8 mouse cellular contexts compared by ENCODE assay signal in the genomic region with DNA sequence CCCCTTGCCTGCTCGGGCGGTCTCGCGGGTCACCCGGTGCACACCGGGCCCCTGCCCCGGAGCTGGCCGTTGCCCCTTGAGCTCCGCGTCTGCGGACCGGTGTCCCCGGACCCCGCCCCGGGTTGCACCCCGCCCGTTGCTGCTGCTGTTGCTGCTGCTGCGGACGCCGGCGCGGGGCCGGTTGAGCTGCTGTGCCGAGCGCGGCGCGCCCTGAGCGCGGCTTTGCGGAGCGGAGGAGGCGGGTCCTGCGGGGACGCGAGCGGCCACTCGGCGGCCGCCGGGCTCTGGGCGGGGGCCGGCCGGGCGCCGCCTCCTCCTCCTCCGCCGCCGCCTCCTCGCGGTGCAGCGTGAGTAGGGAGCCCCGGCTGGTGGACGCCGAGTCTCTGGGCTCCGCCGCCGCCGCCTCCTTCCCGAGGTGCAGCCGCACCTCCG. TPM values are rescaled to one million over a fixed set of nuclear protein-coding genes. Genes with fewer than 3 reads are reported as not detected.
DNase-seq lines count a peak whose midpoint lies in the region; ATAC-seq lines count a peak whose summit lies in the region.

No protein-coding gene starts in this region.

- no peaks in the 10 kb centered on the region for H3K36me3 ChIP-seq in intestine, embryonic 16.5 days (ENCODE audit: control insufficient read depth, insufficient read depth, low read length)
- H3K36me3 ChIP-seq in midbrain, embryonic 11.5 days (ENCODE audit: control insufficient read depth, insufficient read depth, low read length) = no peaks in the 10 kb centered on the region

- intact Hi-C loops in left cerebral cortex, postnatal 4 days (cut with DNase I) = loop anchor here (5.0 to 10.0 kb wide), 3 partner anchors 423 to 1198 kb away; no protein-coding TSS in a partner anchor

- H3K4me3 ChIP-seq in intestine, embryonic 16.5 days (ENCODE audit: low read length) = peak overlapping the region; percentile 97
- peak overlapping the region; percentile 88 for H3K4me3 ChIP-seq in midbrain, embryonic 11.5 days (ENCODE audit: low read depth, low read length)

- H3K9me3 ChIP-seq in intestine, embryonic 16.5 days (ENCODE audit: control insufficient read depth, low read length) = no peaks in the 10 kb centered on the region
- no peaks in the 10 kb centered on the region for H3K9me3 ChIP-seq in midbrain, embryonic 11.5 days (ENCODE audit: control insufficient read depth, low read length)

- peak overlapping the region; percentile 97 for H3K9ac ChIP-seq in intestine, embryonic 16.5 days (ENCODE audit: low read depth, low read length)
- peak overlapping the region; percentile 79 for H3K9ac ChIP-seq in midbrain, embryonic 11.5 days (ENCODE audit: low read length)

- peak; percentile 86 for ATAC-seq in intestine, embryonic 16.5 days
- peak; percentile 74 for ATAC-seq in midbrain, embryonic 11.5 days (ENCODE audit: low FRiP score)

- H3K4me1 ChIP-seq in intestine, embryonic 16.5 days (ENCODE audit: control insufficient read depth, insufficient read depth, low read length) = peaks cover 8% of the 10 kb centered on the region
- peaks cover 9% of the 10 kb centered on the region for H3K4me1 ChIP-seq in midbrain, embryonic 11.5 days (ENCODE audit: control insufficient read depth, insufficient read depth, low read length)

- peak overlapping the region; percentile 72 for H3K4me2 ChIP-seq in intestine, embryonic 16.5 days (ENCODE audit: low read depth, low read length)
- peak overlapping the region; percentile 88 for H3K4me2 ChIP-seq in midbrain, embryonic 11.5 days

- DNase-seq in 3T3-L1 (ENCODE audit: low read depth, low spot score) = peak; percentile 68
- DNase-seq in adrenal gland, postnatal 14 days = peak; percentile 92
- peak; percentile 84 for DNase-seq in embryo, embryonic 9.5 days (ENCODE audit: extremely low spot score)
- DNase-seq in gastrocnemius, postnatal 4 days (ENCODE audit: low spot score in 2 of 2) = peak; percentile 83 to 88
- peak; percentile 79 for DNase-seq in left cerebral cortex, postnatal 4 days
- DNase-seq in midbrain, embryonic 11.5 days (ENCODE audit: low spot score, missing footprints) = no peak
- DNase-seq in right cerebral cortex, postnatal 4 days = peak; percentile 81

- H3K27me3 ChIP-seq in intestine, embryonic 16.5 days (replicated peaks; ENCODE audit: control insufficient read depth, insufficient read depth, low read length) = no peaks in the 10 kb centered on the region
- no peaks in the 10 kb centered on the region for H3K27me3 ChIP-seq in midbrain, embryonic 11.5 days (ENCODE audit: control insufficient read depth, insufficient read depth, low read length)

- H3K27ac ChIP-seq in intestine, embryonic 16.5 days (ENCODE audit: low read length) = peak overlapping the region; percentile 99
- peak overlapping the region; percentile 92 for H3K27ac ChIP-seq in midbrain, embryonic 11.5 days (ENCODE audit: low read depth, low read length)

- 0% methylated on average over 14 of the region's 62 CpGs for WGBS in intestine, embryonic 16.5 days
- WGBS in midbrain, embryonic 11.5 days = 0% methylated on average over 39 of the region's 62 CpGs

RNA-seq across cellular contexts. Expression of a gene that starts 0.6 kb away (rescaled TPM):
- total RNA-seq in adrenal gland, postnatal 14 days (2021) = 56.0 and 62.0 TPM in 2 replicates
- 100 to 1,000 TPM in 1 of 2 experiments, 10 to 100 TPM in 1; 95.1 to 102 TPM for total RNA-seq in gastrocnemius, postnatal 4 days (2021)
- polyA plus RNA-seq in intestine, embryonic 16.5 days (2015; fragmentation: Nextera tagmentation; extraction: Ambion mirVana) = 149 and 151 TPM in 2 replicates
- 100 to 1,000 TPM; 448 to 466 TPM for total RNA-seq in left cerebral cortex, postnatal 4 days (2021)
- polyA plus RNA-seq in midbrain, embryonic 11.5 days (2014; fragmentation: Nextera tagmentation; extraction: Ambion mirVana) = 76.4 and 88.3 TPM in 2 replicates
